Mouse (Mus musculus): ENCODE measurements around the gene Tardbp.

- no peak for TF ChIP-seq CTCF (IDR thresholded peaks at IDR 0.05; ENCODE audit: low read depth, low read length)
- TF ChIP-seq POLR2A (IDR thresholded peaks at IDR 0.05; ENCODE audit: insufficient read depth, low read length): no peak
- 0 out of 2 replicates have a peak, but pooled peaks have one; percentile 3 for TF ChIP-seq EP300 (IDR thresholded peaks at IDR 0.05; ENCODE audit: insufficient read depth, low read depth, low read length)
These were observed 24.9 kb downstream of the Tardbp start for GRCm38 (mm10) chr4:148601871-148602270.
